Mouse (Mus musculus): ENCODE measurements around the gene Pipox.

GRCm38 (mm10) chr11:77934568-77935311 is 40.8 kb upstream of the Pipox start:
- TF ChIP-seq CTCF (conservative IDR thresholded peaks at IDR 0.05; ENCODE audit: insufficient read depth, insufficient read length, low read depth, low read length) (no peak), POLR2A (IDR thresholded peaks at IDR 0.05; ENCODE audit: low read depth, low read length) (no peak)

Measured in kidney, adult 2 months (tissue).